Mouse (Mus musculus): ENCODE data around the gene Pip4k2a. TPM values are rescaled to one million over a fixed set of nuclear protein-coding genes. Genes with fewer than 3 reads are reported as not detected.

Pip4k2a gene
- polyA plus RNA-seq, 1 experiment from 2014 or later: 9.0 TPM

- Histone ChIP-seq H3K36me3 (no peaks in the 10 kb centered on the region), H3K27ac (no peak overlapping the region), H3K9me3 (peaks cover 11% of the 10 kb centered on the region; the same call in 1 of the 2 replicates), H3K27me3 (ENCODE audit: insufficient read depth, poor library complexity, severe bottlenecking) (no peaks in the 10 kb centered on the region), H3K4me3 (no peak overlapping the region), H3K4me1 (replicated peaks) (peaks cover 7% of the 10 kb centered on the region)
- WGBS: 93% methylated on average over 2 of the region's 2 CpGs
- DNase-seq (ENCODE audit: low spot score): no peak
Observed at GRCm38 (mm10) chr2:18976175-18976574, 21.8 kb downstream of the Pip4k2a start.

GRCm38 (mm10) chr2:18974882-18975645, 22.9 kb downstream of the Pip4k2a start:
- no peak overlapping the region for H3K27ac ChIP-seq
- no peak for DNase-seq (ENCODE audit: low spot score)
- H3K36me3 ChIP-seq: no peaks in the 10 kb centered on the region
- H3K4me1 ChIP-seq (replicated peaks): peaks cover 7% of the 10 kb centered on the region
- H3K9me3 ChIP-seq: peaks cover 11% of the 10 kb centered on the region; the same call in 1 of the 2 replicates
- 63% methylated on average over 4 of the region's 4 CpGs for WGBS
- H3K4me3 ChIP-seq: no peak overlapping the region
- H3K27me3 ChIP-seq (ENCODE audit: insufficient read depth, poor library complexity, severe bottlenecking): no peaks in the 10 kb centered on the region

GRCm38 (mm10) chr2:18971564-18971963, 26.4 kb downstream of the Pip4k2a start:
- H3K27ac ChIP-seq: no peak overlapping the region
- H3K9me3 ChIP-seq: peaks cover 11% of the 10 kb centered on the region; the same call in 1 of the 2 replicates
- H3K4me1 ChIP-seq (replicated peaks): peaks cover 7% of the 10 kb centered on the region
- no peaks in the 10 kb centered on the region for H3K36me3 ChIP-seq
- no peak overlapping the region for H3K4me3 ChIP-seq
- DNase-seq (ENCODE audit: low spot score): no peak
- H3K27me3 ChIP-seq (ENCODE audit: insufficient read depth, poor library complexity, severe bottlenecking): no peaks in the 10 kb centered on the region
- 81% methylated on average over 3 of the region's 3 CpGs for WGBS

DNA sequence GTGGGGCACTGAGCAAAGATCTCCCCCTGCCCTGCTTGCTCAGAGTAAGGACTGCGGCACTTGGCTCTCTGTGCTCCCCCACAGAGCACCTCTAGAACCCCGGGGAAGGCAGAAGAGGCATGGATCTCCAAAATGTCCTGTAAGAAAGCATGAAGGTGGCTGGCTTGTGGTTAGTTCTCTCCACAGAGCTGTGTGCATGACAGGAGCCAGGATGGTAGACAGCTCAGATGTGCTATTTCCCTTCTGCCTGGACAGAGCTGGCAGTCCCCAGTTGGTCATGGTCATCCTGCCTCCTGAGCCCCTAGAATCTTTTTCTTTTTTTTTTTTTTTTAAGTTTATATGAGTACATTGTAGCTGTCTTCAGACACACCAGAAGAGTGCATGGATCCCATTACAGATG, 27.5 kb downstream of the Pip4k2a start:
- no peak for DNase-seq (ENCODE audit: low spot score)
- peaks cover 11% of the 10 kb centered on the region; the same call in 1 of the 2 replicates for H3K9me3 ChIP-seq
- H3K4me1 ChIP-seq (replicated peaks): peaks cover 6% of the 10 kb centered on the region
- 72% methylated on average over 2 of the region's 2 CpGs for WGBS
- no peak overlapping the region for H3K27ac ChIP-seq
- H3K4me3 ChIP-seq: no peak overlapping the region
- no peaks in the 10 kb centered on the region for H3K36me3 ChIP-seq
- no peaks in the 10 kb centered on the region for H3K27me3 ChIP-seq (ENCODE audit: insufficient read depth, poor library complexity, severe bottlenecking)

DNA sequence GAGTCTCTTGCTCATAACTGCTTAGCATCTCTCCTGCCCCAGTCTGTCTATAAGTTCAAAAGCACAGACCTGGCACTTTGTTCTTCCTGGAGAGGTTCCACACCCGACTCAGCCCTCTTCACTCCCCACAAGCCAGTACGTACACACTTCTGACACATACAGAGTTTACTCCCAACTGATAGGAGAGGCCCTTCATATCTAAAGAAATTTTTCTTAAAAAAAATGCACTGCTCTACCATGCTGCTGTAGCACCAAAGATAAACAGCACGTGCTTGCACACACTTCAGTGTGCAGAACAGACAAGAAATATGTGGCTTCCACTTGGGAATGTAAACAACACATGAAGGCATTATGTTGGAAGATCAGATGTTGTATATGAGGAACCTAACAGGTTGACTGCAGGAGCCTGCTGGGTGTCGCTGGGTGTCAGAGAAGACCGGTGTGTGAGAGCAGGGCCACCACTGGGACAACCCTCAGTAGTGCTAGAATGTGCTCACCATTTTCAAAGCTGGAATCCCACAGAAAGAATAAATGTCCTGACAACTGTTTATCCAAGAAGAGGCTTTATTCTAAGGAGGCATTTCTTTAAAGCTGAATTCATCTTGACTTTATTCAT, 28.8 kb downstream of the Pip4k2a start:
- 91% methylated on average over 5 of the region's 5 CpGs for WGBS
- H3K27ac ChIP-seq: no peak overlapping the region
- peaks cover 11% of the 10 kb centered on the region; the same call in 1 of the 2 replicates for H3K9me3 ChIP-seq
- no peaks in the 10 kb centered on the region for H3K36me3 ChIP-seq
- no peak overlapping the region for H3K4me3 ChIP-seq
- DNase-seq (ENCODE audit: low spot score): no peak
- no peaks in the 10 kb centered on the region for H3K4me1 ChIP-seq (replicated peaks)
- H3K27me3 ChIP-seq (ENCODE audit: insufficient read depth, poor library complexity, severe bottlenecking): no peaks in the 10 kb centered on the region

- H3K4me1 ChIP-seq (replicated peaks): no peaks in the 10 kb centered on the region
- 96% methylated on average over 5 of the region's 5 CpGs for WGBS
Observed at GRCm38 (mm10) chr2:18967451-18968063, 30.4 kb downstream of the Pip4k2a start.

DNA sequence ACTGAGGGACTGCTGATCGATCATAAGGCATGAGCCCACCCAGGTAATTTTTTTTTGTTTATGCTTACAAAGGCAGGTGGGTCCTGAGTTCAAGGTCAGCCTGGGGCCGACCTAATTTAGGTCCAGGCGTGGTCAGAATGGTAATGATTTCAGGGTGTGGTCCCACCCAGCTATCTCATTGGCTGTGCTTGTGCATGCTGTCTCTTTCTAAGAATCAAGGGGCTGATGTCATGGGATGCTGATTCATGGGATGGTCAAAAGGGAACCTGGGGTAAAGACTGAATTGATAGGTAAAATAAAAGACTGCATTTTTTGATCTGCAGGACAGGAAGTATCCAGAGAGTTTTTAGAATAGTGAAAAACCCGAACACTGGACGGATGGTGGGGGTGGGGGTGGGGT, 31.4 kb downstream of the Pip4k2a start:
- WGBS: 91% methylated on average over 5 of the region's 5 CpGs
- no peaks in the 10 kb centered on the region for H3K9me3 ChIP-seq
- no peak overlapping the region for H3K27ac ChIP-seq

More at GRCm38 (mm10) chr2:18967451-18968063, 30.4 kb downstream of the Pip4k2a start:
- no peak overlapping the region for H3K27ac ChIP-seq
- H3K36me3 ChIP-seq: no peaks in the 10 kb centered on the region
- H3K27me3 ChIP-seq (ENCODE audit: insufficient read depth, poor library complexity, severe bottlenecking): no peaks in the 10 kb centered on the region
- peaks cover under 1% of the 10 kb centered on the region; the same call in 1 of the 2 replicates for H3K9me3 ChIP-seq
- H3K4me3 ChIP-seq: no peak overlapping the region
- no peak for DNase-seq (ENCODE audit: low spot score)

DNA sequence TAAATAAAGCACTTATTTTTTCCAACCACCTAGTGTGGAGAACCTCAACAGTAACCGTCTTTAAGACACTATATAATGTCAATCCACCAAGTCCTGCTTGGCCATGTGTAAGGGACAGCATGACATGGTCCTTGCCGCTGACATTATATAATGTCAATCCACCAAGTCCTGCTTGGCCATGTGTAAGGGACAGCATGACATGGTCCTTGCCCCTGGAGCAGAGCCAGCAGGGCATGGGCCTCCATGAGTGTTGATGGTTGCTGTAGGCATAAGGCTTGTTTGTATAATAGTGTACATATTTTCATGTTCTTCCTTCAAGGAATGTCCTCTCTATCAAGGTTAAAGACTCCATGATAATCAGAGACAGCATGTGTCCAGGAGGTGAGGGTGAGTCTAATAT, 32.0 kb downstream of the Pip4k2a start:
- Histone ChIP-seq H3K4me3 (no peak overlapping the region), H3K27ac (no peak overlapping the region), H3K36me3 (no peaks in the 10 kb centered on the region), H3K27me3 (ENCODE audit: insufficient read depth, poor library complexity, severe bottlenecking) (no peaks in the 10 kb centered on the region), H3K9me3 (no peaks in the 10 kb centered on the region), H3K4me1 (replicated peaks) (0 out of 2 replicates have a peak, but pooled peaks cover under 1% of the 10 kb centered on the region)
- WGBS: 92% methylated on average over 2 of the region's 2 CpGs
- DNase-seq (ENCODE audit: low spot score): no peak

More for the DNA sequence above, 31.4 kb downstream of the Pip4k2a start:
- DNase-seq (ENCODE audit: low spot score): no peak
- no peak overlapping the region for H3K4me3 ChIP-seq
- no peaks in the 10 kb centered on the region for H3K36me3 ChIP-seq
- H3K4me1 ChIP-seq (replicated peaks): no peaks in the 10 kb centered on the region
- no peaks in the 10 kb centered on the region for H3K27me3 ChIP-seq (ENCODE audit: insufficient read depth, poor library complexity, severe bottlenecking)

GRCm38 (mm10) chr2:18965108-18965507, 32.8 kb downstream of the Pip4k2a start:
- H3K4me1 ChIP-seq (replicated peaks): peaks cover 8% of the 10 kb centered on the region
- no peaks in the 10 kb centered on the region for H3K36me3 ChIP-seq
- no peaks in the 10 kb centered on the region for H3K9me3 ChIP-seq
- no peak overlapping the region for H3K4me3 ChIP-seq
- 81% methylated on average over 3 of the region's 3 CpGs for WGBS
- H3K27me3 ChIP-seq (ENCODE audit: insufficient read depth, poor library complexity, severe bottlenecking): no peaks in the 10 kb centered on the region
- DNase-seq (ENCODE audit: low spot score): no peak
- no peak overlapping the region for H3K27ac ChIP-seq

- Histone ChIP-seq H3K36me3 (no peaks in the 10 kb centered on the region), H3K4me1 (replicated peaks) (peaks cover 8% of the 10 kb centered on the region), H3K27me3 (ENCODE audit: insufficient read depth, poor library complexity, severe bottlenecking) (no peaks in the 10 kb centered on the region), H3K27ac (no peak overlapping the region), H3K9me3 (no peaks in the 10 kb centered on the region), H3K4me3 (no peak overlapping the region)
- no peak for DNase-seq (ENCODE audit: low spot score)
- 79% methylated on average over 13 of the region's 13 CpGs for WGBS
Observed at GRCm38 (mm10) chr2:18963286-18964040, 34.5 kb downstream of the Pip4k2a start.

GRCm38 (mm10) chr2:18962502-18962901, 35.4 kb downstream of the Pip4k2a start:
- no peak for DNase-seq (ENCODE audit: low spot score)
- 84% methylated on average over 3 of the region's 3 CpGs for WGBS
- Histone ChIP-seq H3K9me3 (no peaks in the 10 kb centered on the region), H3K27me3 (ENCODE audit: insufficient read depth, poor library complexity, severe bottlenecking) (no peaks in the 10 kb centered on the region), H3K4me1 (replicated peaks) (peaks cover 13% of the 10 kb centered on the region), H3K4me3 (no peak overlapping the region), H3K27ac (no peak overlapping the region), H3K36me3 (no peaks in the 10 kb centered on the region)

GRCm38 (mm10) chr2:18960376-18960973, 37.5 kb downstream of the Pip4k2a start:
- no peak for DNase-seq (ENCODE audit: low spot score)
- Histone ChIP-seq H3K27me3 (ENCODE audit: insufficient read depth, poor library complexity, severe bottlenecking) (no peaks in the 10 kb centered on the region), H3K4me3 (no peak overlapping the region), H3K36me3 (no peaks in the 10 kb centered on the region), H3K4me1 (replicated peaks) (peaks cover 18% of the 10 kb centered on the region), H3K27ac (no peak overlapping the region), H3K9me3 (no peaks in the 10 kb centered on the region)
- WGBS: 58% methylated on average over 7 of the region's 7 CpGs

Measured in hindbrain, embryonic 10.5 days (tissue).